Mouse (Mus musculus) spleen, postnatal 14 days (tissue): ENCODE data around the gene Cdc42se2.

Experiments
- DNase-seq, 2 experiments: peaks; one replicate each; pipeline ENCODE4 v3.0.0; 2021 to 2022; ENCODE audit warnings: low spot score in 2 of 2

Gene Cdc42se2

GRCm38 (mm10) chr11:54787488-54788474 lies at the start of gene Cdc42se2:
Cdc42se2 (minus strand) TSS chr11:54787675.
- DNase-seq, result peak; percentile 94 to 96

GRCm38 (mm10) chr11:54836106-54836505 lies 48.6 kb upstream of the Cdc42se2 start:
- DNase-seq, result no peak

GRCm38 (mm10) chr11:54834596-54834995 lies 47.1 kb upstream of the Cdc42se2 start:
- no peak for DNase-seq

- DNase-seq, result no peak
These were observed 46.4 kb upstream of the Cdc42se2 start for GRCm38 (mm10) chr11:54833833-54834232.

- DNase-seq, result no peak
These were observed 39.3 kb upstream of the Cdc42se2 start for GRCm38 (mm10) chr11:54826819-54827218.

- DNase-seq, result no peak
These were observed 38.3 kb upstream of the Cdc42se2 start for GRCm38 (mm10) chr11:54825774-54826173.

- no peak for DNase-seq
These were observed 36.0 kb upstream of the Cdc42se2 start for GRCm38 (mm10) chr11:54823467-54823866.

GRCm38 (mm10) chr11:54819489-54819888 lies 32.0 kb upstream of the Cdc42se2 start:
- DNase-seq, result no peak

GRCm38 (mm10) chr11:54817449-54817848 lies 30.0 kb upstream of the Cdc42se2 start:
- no peak for DNase-seq

GRCm38 (mm10) chr11:54815659-54816058 lies 28.2 kb upstream of the Cdc42se2 start:
- no peak for DNase-seq

GRCm38 (mm10) chr11:54812812-54813516 lies 25.5 kb upstream of the Cdc42se2 start:
- DNase-seq, result no peak

- no peak for DNase-seq
These were observed 24.8 kb upstream of the Cdc42se2 start for GRCm38 (mm10) chr11:54812314-54812713.

GRCm38 (mm10) chr11:54811054-54811453 lies 23.6 kb upstream of the Cdc42se2 start:
- no peak for DNase-seq

GRCm38 (mm10) chr11:54809582-54809981 lies 22.1 kb upstream of the Cdc42se2 start:
- DNase-seq, result no peak

GRCm38 (mm10) chr11:54808177-54808576 lies 20.7 kb upstream of the Cdc42se2 start:
- DNase-seq, result no peak

- peak in 1 of 2 experiments; percentile 19 for DNase-seq
These were observed 20.2 kb upstream of the Cdc42se2 start for GRCm38 (mm10) chr11:54807669-54808068.

- DNase-seq, result no peak
These were observed 19.4 kb upstream of the Cdc42se2 start for GRCm38 (mm10) chr11:54806891-54807290.

- DNase-seq, result no peak
These were observed 17.7 kb upstream of the Cdc42se2 start for GRCm38 (mm10) chr11:54805196-54805595.

- DNase-seq, result no peak
These were observed 15.1 kb upstream of the Cdc42se2 start for GRCm38 (mm10) chr11:54802621-54803020.

GRCm38 (mm10) chr11:54801791-54802558 lies 14.5 kb upstream of the Cdc42se2 start:
- peak; percentile 30 to 39 for DNase-seq

GRCm38 (mm10) chr11:54796551-54796950 lies 9.1 kb upstream of the Cdc42se2 start:
- no peak for DNase-seq

- no peak for DNase-seq
These were observed 7.2 kb upstream of the Cdc42se2 start for GRCm38 (mm10) chr11:54794678-54795077.
